Mouse (Mus musculus): ENCODE data around the gene Gm7995. TPM values are rescaled to one million over a fixed set of nuclear protein-coding genes. Genes with fewer than 3 reads are reported as not detected.

Gene Gm7995
- not detected for polyA plus RNA-seq (2017; shearing (Covaris generic))

GRCm38 (mm10) chr14:42309910-42310309, at the start of gene Gm7995:
Gene Gm7995 (plus strand): TSS chr14:42310210.

GRCm38 (mm10) chr14:42297258-42297657, 12.8 kb upstream of the Gm7995 start, which contains the start of gene Gm9611:
Gene Gm9611 (minus strand): TSS chr14:42297358.

Other genes with a start within 250 kb of the Gm7995 start
- gene Gm7951, start 192.8 kb upstream of the Gm7995 start, polyA plus RNA-seq (2017; shearing (Covaris generic)): not detected
- not detected for gene Gm17027, start 147.6 kb upstream of the Gm7995 start, polyA plus RNA-seq (2017; shearing (Covaris generic))
- not detected for gene Gm3573, start 119.4 kb upstream of the Gm7995 start, polyA plus RNA-seq (2017; shearing (Covaris generic))
- gene Gm17026, start 50.2 kb upstream of the Gm7995 start, polyA plus RNA-seq (2017; shearing (Covaris generic)): not detected
- gene Gm9611, start 12.9 kb upstream of the Gm7995 start, polyA plus RNA-seq (2017; shearing (Covaris generic)): not detected
- not detected for gene Gm8005, start 129.5 kb downstream of the Gm7995 start, polyA plus RNA-seq (2017; shearing (Covaris generic))
- gene Gm8011, start 153.7 kb downstream of the Gm7995 start, polyA plus RNA-seq (2017; shearing (Covaris generic)): not detected
- gene Gm8020, start 192.1 kb downstream of the Gm7995 start, polyA plus RNA-seq (2017; shearing (Covaris generic)): not detected
- not detected for gene Gm8024, start 214.1 kb downstream of the Gm7995 start, polyA plus RNA-seq (2017; shearing (Covaris generic))

Measured in effector memory CD4-positive, alpha-beta T cell, adult 5 months (primary cell).